Mouse (Mus musculus): ENCODE results near the gene Aldh5a1.

DNA sequence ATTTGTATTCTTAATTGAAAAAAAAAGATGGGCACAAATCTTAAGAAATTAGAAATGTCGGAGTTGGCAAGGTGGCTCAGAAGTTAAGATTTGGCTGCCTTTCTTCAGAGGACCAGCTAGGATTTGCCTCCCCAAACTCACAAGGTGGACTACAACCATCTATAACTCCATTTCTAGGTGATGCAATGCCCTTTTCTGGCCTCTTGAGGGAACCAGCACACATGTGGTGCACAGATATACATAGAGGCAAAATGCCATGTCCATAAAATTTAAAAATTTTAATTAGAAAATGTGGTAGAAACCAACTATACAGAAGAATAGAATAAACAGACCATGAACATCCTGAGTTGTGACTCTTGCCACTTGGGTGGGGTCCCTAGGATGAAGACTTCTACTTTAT, 28.3 kb downstream of the Aldh5a1 start:
- TF ChIP-seq CTCF (IDR thresholded peaks at IDR 0.05; ENCODE audit: control insufficient read depth, insufficient read depth, insufficient read length): no peak
- TF ChIP-seq USF1 (IDR thresholded peaks at IDR 0.05; ENCODE audit: low read depth): no peak
- no peak for TF ChIP-seq MYOD1 (IDR thresholded peaks at IDR 0.05; ENCODE audit: control insufficient read depth, insufficient read length, low read depth)
- TF ChIP-seq FOSL1 (IDR thresholded peaks at IDR 0.05; ENCODE audit: insufficient read depth, low read length, poor library complexity, severe bottlenecking): no peak

All from C2C12 (cell line).